Comparison of ENCODE assay signal across 8 mouse cellular contexts in the genomic region with DNA sequence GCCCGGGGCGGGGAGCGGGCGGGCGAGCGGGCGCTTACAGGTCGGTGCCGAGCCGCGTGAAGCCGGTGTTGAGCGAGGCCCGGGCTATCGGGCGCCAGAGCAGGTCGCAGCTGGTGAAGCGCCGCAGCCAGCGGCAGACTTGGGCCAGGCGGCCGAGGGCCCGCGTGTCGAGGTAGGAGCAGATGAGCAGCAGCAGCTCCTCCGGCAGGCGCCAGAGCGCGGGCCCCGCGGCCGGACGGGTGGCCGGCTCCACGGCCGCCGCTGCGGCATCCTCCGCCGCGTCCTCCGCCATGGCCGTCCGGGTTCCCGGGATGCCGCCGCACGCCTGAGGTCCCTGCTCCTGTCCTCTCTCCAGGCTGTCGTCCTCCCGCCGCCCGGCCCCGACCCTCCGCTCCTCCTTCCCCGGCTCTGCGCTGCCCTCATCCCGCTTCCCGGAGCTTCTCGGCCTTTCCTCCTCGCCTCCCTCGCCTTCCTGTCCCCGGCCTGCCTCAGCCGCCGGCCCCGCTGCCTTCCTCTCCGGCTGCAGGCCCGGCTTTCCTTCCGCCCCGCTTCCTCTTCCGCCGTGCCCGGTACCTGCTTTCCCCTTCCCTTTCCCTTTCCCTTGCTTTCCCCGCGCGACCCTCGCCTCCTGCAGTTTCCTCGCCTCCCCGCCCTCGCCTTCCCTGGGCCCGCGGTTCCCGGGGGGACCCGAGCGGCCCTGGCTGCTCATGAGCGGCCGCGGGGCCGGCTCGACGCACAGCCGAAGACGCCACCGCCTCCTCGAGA. TPM values are rescaled to one million over a fixed set of nuclear protein-coding genes. Genes with fewer than 3 reads are reported as not detected.
DNase-seq lines count a peak whose midpoint lies in the region; ATAC-seq and TF ChIP-seq lines count a peak whose summit lies in the region.

A gene (minus strand): TSS at position 575 of the 765 bp plus-strand sequence.

- peak; percentile 84 for ATAC-seq in hindbrain, embryonic 15.5 days (ENCODE audit: low FRiP score, low read depth)

- no peak for TF ChIP-seq CTCF in gastrocnemius, adult 2 months (IDR thresholded peaks at IDR 0.05)

- H3K36me3 ChIP-seq in hindbrain, embryonic 15.5 days: no peaks in the 10 kb centered on the region

- peaks cover 42% of the 10 kb centered on the region for H3K4me1 ChIP-seq in hindbrain, embryonic 15.5 days (replicated peaks)

- intact Hi-C loops in gastrocnemius, adult 2 months (cut with DNase I): no loop called here

- H3K4me3 ChIP-seq in gastrocnemius, adult 2 months: peak within 1 kb of the TSS; percentile 88
- H3K4me3 ChIP-seq in hindbrain, embryonic 15.5 days: peak within 1 kb of the TSS; percentile 84

- DNase-seq in WW6 (ENCODE audit: low read depth, low spot score): peak; percentile 29
- peak; percentile 73 to 74 for DNase-seq in cerebellum, postnatal 36 days
- peak; percentile 83 for DNase-seq in gastrocnemius, adult 2 months
- DNase-seq in layer of hippocampus, postnatal 36 days: peak; percentile 70 to 76
- DNase-seq in lung, postnatal 14 days: peak; percentile 67
- peak; percentile 33 for DNase-seq in retina, adult 2 months (ENCODE audit: low read depth, low spot score)
- DNase-seq in thymus, postnatal 36 days: peak; percentile 75 to 79

- H3K9ac ChIP-seq in hindbrain, embryonic 15.5 days: peak within 1 kb of the TSS; percentile 96

- H3K9me3 ChIP-seq in hindbrain, embryonic 15.5 days: no peaks in the 10 kb centered on the region

- H3K4me2 ChIP-seq in hindbrain, embryonic 15.5 days: peak within 1 kb of the TSS; percentile 84

- 0 out of 2 replicates have a peak, but pooled peaks cover 2% of the 10 kb centered on the region for H3K27me3 ChIP-seq in hindbrain, embryonic 15.5 days

- H3K27ac ChIP-seq in gastrocnemius, adult 2 months: peak within 1 kb of the TSS; percentile 92
- H3K27ac ChIP-seq in hindbrain, embryonic 15.5 days (replicated peaks): peak within 1 kb of the TSS; percentile 92

- under 1% methylated on average over 64 of the region's 94 CpGs for WGBS in hindbrain, embryonic 15.5 days

RNA-seq across cellular contexts. Expression of the gene that starts here (rescaled TPM):
- total RNA-seq in gastrocnemius, adult 2 months (2021): 10 to 100 TPM; 29.0 to 30.8 TPM
- 5.8 and 9.2 TPM in 2 replicates for polyA plus RNA-seq in hindbrain, embryonic 15.5 days (2015; fragmentation: Nextera tagmentation; extraction: Ambion mirVana)
- 10 to 100 TPM; 33.7 to 34.3 TPM for total RNA-seq in layer of hippocampus, postnatal 36 days (2021)

Comparison
In these comparisons a context has a peak if more than half of its experiments do, and no peak if none do; other contexts are left out.
1. Peak in every context shown above with its lines: DNase-seq, ATAC-seq, H3K4me3 ChIP-seq and H3K27ac ChIP-seq.
2. DNase-seq: peak in every context shown above with its lines; median percentile 83 in gastrocnemius, adult 2 months; 77 in thymus, postnatal 36 days; 74 in cerebellum, postnatal 36 days; 73 in layer of hippocampus, postnatal 36 days; 67 in lung, postnatal 14 days; 33 in retina, adult 2 months; 29 in WW6.